Mouse (Mus musculus): Measurements from ENCODE around the gene Selenom.
A peak's percentile ranks its signal among the peaks of the same experiment; 100 is the strongest.

Gene Selenom

DNA sequence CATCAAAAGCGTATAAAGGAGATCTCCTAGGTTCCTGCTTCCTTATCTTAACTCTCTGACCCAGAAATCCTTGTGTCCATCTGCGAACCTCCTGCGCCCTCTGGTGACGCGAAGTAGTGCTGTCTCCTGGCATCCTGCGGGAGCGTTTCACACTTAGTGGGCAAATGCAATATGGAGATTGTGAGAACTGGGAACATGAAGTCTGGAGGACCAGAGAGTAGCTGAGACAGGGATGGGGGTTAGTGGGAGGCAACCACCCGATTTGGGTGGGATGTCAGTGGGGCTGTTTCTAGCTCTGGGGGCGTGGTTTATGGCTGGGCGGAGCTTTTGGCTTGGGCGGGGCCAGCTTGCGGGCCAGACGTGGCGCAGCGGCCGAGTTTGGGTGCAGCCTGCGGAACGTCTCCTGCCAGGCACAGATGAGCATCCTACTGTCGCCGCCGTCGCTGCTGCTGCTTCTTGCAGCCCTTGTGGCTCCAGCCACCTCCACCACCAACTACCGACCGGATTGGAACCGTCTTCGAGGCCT, at the start of gene Selenom:
Selenom (plus strand) TSS at position 156 of the 526 bp plus-strand sequence.
- DNase-seq, result peak; percentile 60 to 64

DNA sequence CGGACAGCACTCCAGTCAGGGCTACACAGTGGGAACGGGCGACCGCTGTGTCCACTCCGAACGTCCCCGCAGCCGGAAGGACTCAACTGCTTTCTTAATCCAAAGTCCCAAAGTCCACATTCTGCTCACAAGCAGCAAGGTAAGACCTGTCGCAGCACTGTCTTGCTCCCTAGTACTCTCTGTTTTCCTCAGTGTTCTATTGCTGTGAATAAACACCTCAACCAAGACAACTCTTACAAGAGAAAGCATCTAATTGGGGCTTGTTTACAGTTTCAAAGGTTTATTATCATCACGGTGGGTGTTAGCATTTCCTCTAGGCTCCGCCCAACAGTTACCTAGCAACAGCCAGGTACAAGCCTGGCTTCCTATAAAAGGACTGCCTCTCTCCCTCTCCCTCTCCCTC, 43.0 kb upstream of the Selenom start:
- DNase-seq, result no peak

DNA sequence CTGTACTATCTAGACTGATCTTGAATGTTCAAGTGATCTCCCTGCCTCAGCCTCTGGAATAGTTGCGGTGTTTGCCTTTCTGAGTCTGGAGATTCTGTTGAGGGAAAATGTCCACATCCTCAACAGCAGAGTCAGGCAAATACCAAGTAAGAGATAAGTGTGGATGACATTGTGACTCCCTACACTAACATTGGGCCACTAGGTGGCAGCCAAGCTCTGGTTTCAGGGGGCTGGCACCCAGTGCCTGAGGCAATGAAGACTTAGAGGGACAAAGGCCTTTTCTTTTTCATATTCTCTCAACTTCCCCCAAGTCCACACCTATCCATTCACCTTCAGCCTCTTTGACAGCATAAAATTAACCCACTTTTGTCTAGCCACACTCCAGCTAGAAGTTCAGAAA, 42.0 kb upstream of the Selenom start:
- peak; percentile 30 to 50 for DNase-seq

DNA sequence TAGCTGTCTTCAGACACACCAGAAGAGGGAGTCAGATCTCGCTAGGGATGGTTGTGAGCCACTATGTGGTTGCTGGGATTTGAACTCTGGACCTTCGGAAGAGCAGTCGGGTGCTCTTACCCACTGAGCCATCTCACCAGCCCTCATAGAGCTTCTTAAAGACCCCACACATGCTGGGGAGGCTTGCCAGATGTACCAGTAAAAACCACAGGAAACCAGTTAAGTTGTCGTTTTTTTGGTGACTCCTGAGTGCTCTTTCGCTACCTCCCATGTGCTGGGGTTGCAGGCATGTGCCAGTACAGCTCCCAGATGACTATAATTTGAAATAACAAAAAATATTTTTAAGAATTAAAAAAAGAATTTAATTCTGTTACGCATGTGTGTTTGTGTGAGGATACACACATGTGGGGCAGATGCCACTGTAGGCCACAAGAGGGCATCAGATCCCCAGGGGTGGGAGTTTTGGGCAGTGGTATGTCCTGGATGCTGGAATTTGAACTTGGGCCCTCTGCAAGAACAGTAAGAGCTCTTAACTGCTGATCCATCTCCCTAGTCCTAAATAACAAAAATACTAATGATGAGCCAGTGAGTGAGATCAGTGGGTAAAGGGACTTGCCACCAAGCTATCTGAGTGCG, 39.9 kb upstream of the Selenom start:
- DNase-seq, result no peak

DNA sequence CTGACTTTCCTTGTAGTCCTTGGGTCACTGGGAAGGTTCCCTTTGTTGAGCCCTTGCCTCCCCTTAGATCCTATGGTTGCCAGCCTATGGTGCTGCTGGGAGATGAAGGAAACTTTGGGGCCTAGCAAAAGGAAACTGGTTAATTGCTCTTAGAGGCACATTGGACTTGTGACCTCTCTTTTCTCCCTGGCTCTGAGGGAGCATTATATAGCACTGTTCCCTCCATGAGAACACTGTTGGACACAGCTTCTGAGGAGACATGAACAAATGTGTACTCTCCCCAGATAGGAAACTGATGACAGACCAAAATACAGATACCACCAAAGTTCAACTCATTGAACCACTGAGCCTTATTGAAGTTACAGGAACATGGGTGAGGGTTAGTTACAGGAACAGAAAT, 39.0 kb upstream of the Selenom start:
- no peak for DNase-seq

DNA sequence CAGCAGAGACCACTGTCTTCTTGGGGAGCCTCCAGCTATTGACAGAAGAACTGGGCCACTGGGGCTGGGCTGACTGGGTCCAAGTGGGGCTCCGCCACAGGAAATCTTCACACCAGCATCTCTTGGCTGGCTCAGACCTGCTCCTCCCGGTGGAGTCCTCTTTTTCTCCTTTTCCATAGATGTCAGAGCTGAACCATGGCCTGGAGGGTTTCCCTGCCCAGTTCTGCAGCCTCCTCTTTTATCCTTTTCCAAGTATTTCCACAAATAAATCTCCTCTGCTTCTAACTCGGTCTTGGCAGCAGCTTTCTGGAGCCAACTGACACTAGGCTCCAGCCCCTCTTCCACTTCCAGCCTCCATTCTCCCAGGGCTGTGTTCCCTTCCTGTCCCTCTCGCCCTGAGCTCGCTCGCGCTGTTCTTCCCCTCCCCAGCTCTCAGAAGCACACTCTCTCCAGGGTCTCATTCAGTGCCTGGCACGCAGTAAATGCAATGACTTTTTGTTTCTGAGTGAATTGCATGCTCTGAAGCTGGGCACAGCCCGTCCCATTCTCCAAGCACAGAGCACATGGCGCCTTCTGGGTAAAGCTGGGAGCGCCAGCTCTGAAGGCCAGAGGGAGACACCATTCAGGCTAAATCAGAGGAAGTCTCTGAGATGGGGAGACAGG, 30.4 kb upstream of the Selenom start:
- DNase-seq, result no peak

DNA sequence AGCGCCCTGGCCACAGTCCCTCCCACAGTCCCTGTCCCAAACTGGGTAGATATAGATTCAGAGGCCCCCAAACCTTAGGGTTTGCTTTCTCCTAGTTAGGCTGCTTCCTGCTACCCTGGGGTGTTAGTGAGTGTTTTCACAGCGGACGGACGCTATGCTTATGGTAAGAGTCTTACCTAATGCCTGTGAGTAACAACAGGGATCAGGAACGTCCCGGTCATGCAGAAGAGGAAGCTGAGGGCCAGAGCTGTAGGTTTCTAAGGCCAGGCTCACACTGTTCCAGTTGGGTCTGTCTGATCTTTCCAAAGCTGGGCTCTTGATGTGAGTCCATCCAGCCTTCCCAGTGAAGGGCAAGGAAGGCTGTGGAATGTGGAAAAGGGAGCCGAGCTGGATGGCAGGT, 28.1 kb upstream of the Selenom start:
- no peak for DNase-seq

DNA sequence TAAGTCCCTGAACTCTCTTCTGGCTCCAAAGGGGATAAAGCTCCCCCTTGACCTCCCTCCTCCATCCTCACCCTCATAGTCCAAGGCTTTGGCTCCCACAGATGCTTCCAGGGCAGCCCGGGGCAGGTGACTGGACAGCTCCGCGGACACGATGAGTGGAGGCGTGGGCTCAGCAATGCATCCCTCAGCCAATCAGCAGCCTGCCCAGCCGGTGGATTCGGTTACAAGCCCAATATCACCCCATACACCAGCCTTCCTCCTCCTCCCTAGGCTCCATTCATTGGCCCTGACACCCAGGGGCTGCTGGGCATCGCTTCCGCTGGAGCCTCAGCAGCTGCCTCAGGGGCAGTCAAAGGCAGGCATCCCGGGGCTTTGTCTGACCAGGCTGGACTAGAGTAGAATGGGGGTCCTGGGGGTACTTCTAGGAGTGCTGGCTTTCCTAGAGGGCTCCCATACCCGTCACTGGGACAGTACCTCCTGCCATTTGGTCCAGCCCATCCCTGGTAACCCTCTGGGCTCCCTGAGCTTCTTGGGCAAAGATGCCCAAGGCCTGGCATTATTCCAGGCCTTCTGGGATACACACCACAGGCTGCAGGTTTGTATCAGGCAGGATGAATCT, 26.4 kb upstream of the Selenom start, which contains the start of gene Pla2g3:
Pla2g3 (plus strand) TSS at position 333 of the 619 bp plus-strand sequence.
- no peak for DNase-seq

DNA sequence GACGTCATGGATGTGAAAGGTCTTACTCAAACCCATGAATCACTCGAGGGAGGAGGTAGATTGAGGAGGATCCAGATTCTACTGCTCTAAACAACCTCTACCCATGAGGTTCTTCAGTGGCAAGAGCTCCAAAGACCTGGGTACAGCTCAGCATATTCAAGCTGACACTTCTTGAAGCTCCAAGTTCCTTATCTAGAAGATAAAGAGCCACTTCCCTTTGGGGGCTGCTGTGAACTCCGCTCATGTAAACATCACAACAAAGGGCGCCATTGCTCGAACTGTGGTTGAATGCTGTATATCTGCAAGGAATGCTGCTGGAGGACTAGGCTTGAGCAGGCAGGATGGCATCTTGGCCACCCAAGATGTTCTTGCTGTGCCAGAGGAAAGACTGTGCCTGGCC, 25.4 kb upstream of the Selenom start:
- DNase-seq, result no peak

DNA sequence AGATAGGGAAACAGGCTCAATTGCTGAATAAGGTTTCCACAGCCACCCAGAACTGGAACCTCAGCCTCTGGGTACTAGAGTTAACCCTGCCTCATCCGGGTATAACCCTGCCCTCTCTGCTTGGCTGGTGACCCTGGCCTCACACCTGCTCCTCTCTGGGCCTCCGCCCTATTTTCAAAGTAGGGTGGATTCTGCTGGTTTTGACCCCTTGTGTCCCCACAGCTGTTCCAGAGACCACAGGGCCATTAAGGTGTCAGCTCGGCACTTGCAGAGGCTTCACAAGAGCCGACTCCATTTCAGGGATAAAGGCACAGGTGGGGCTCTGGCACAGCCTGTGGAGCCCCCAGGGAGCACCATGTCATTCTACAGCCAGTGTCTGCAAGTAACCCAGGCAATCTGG, 21.7 kb upstream of the Selenom start:
- no peak for DNase-seq

DNA sequence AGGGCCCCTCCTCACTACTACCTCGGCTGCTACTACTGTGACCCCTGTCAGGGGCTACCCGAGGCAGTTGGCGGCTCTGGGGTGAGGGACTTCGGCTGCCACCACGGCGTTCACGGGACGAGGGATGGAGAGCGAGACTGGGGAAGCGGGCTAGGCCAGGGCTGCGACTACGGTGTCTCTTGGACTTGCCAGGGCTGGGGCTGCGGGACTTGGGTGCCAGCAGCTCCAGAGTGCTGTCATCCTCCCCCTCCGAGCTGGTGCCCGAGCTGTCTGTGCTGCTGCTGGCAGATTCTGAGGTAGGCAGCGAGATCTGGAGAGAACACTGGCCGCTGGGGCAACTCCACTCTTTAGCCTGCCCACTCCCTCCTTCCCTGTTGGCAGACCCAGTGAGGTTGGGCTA, 19.6 kb upstream of the Selenom start:
- no peak for DNase-seq

DNA sequence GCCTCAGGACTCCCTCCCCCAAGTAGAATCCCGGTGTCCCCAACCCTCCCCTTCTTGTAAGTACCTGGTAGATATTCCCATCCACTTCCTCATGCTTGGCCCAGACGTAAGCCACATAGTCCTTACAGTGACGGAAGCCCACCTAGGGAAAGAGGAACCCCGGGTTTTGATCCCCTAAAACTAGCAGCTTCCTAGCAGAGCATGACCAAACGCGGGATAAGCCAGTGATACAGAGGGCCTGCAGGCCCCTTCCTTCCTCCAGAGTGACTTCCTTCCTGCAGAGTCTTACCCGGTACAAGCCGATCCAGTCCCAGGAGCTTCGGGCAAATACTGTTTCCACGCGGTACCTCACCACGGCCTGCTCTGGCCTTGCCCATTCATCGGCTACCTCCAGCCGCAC, 19.0 kb upstream of the Selenom start:
- no peak for DNase-seq

DNA sequence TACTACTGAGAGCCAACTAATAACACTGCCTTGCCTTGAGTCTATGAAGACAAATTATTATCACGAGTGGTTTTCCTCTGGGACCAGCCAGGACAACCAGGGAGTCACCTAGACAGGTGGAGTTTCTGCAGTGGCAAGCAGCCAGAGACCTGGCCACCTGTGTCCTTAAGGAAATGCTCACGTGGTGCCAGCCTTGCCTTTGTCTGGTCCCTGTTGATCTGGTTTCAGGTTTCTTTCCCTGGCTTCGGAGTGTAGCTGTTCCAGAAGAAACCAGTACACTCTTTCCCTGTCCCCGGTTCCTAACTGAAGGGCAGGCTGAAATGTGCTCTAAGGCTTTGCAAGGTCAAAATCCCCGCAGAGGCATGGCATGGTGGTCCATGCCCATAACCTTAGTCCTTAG, 17.7 kb upstream of the Selenom start:
- no peak for DNase-seq

DNA sequence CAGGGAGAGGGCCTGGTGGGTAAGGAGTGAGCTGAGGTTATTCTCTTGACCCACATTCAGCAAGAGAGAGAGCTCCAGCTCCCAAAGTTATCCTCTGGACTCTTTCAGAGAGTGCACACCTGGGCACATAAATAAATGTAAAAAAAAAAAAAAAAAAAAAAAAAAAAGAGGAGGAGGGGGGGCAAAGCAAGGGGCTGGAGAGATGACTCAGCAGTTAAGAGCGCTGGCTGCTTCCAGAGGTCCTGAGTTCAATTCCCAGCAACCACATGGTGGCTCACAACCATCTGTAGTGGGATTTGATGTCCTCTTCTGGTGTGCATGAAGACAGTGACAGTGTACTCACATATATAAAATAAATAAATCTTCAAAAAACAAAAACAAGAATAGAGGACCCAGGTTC, 17.2 kb upstream of the Selenom start:
- DNase-seq, result no peak

DNA sequence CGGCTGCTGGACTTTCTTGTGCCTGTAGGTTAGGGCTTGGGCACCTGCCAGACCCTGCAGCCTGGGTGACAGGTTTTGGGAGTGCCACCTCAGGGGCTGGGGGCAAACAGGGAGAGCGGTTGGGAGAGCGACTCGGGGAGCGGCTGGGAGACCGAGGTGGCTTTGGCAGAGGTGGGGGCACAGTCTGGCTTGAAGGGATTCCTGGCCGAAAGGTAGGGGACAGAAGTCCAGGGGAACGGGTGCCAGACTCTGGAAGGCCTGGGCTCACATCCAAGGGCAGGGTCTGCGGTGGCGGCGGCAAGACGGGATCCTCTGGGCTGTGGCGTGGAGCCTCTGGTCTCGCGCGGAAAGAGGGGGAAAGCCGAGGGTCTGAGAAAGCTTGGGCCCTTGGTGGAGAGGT, 12.4 kb upstream of the Selenom start:
- DNase-seq, result no peak

DNA sequence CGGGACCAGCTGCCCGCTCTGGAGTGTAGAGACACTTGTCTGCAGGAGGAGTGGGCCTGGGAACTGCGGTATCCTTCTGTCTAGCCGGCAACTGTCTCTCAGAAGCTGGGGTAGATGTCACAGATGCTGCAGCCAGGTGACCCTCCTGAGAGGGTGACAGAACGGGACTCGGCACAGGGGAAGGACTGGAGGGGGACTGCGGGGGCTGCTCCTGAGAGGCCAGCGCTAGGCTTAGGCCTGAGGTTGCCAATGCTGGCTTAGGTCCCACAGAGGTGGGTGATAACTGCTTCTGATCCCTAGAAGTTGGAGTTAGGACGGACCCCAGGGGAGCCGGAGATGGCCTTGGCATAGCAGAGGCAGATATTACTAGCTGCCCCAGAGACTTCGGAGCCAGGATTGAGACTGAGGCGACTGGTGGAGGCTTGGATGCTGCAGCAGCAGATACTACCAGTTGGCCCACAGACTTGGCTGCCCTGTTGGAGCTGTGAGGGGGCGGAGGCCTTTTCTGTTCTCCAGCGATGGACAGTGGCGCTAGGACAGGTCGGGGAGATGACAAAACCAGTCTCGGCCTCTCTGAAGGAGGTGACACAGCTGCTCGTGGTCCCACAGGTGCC, 11.9 kb upstream of the Selenom start:
- no peak for DNase-seq

DNA sequence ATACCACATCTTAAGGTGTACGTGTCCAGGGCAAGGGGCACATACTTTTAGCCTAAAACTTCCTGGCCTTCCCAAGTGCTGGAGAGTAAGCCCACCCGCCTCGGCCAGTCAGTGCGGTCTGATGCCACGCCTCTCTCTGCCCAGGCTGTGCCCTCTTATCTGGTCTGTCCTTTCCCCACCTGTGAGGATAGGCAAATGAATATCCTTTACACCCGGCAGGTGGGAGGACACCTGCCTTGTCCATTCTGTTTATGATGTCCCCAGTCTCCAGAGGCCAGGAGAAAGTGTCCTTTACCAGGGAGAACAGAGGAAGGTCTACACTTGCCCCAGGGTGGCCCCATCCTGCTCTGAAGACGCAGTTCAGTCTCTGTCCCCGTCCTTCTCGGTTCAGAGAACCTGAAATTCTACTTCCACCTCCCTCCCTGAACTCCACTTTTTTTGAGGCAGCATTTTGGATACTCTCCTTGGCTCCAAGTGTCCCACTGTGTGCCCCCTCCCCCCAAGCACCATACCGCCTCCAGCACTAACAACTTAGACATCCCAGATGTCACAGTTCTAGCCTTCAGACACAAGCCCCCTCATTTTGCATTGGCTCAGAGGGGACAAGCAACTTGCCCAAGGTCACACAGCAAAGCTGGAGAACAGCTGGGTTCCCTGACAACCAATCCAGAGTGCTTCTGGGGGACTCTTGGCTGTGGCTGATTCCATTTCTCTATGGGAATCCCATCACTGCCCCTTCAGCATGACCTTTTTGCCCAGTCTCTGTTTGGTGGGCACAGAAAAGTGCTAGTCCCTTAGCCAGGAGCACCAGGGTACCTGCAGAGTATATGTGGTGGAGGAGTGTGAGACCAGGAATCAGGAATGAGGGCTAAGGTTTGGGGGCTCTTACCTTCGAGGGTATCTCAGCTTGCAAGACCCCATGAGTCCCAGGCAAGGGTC, 10.5 kb upstream of the Selenom start:
- DNase-seq, result no peak

DNA sequence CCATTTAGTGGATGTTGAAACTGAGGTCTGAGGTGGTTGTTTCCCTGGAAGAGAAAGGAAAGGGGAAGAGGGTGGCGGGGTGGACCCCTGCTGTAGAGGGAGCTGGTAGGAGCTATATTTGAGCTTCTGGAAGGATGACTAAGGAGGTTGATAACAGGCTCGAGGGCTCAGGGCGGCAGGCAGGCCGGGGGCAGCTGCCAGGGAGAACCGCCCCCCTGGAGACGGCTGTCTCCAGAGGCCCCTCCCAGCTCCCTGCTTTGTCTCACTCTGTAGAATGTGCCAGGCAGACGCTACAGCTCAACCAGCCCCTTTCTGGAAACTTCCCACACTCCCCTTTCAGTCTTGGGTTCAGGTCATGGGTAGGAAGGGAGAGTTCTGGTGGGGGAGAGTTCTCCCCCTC, 6.3 kb upstream of the Selenom start:
- no peak for DNase-seq

DNA sequence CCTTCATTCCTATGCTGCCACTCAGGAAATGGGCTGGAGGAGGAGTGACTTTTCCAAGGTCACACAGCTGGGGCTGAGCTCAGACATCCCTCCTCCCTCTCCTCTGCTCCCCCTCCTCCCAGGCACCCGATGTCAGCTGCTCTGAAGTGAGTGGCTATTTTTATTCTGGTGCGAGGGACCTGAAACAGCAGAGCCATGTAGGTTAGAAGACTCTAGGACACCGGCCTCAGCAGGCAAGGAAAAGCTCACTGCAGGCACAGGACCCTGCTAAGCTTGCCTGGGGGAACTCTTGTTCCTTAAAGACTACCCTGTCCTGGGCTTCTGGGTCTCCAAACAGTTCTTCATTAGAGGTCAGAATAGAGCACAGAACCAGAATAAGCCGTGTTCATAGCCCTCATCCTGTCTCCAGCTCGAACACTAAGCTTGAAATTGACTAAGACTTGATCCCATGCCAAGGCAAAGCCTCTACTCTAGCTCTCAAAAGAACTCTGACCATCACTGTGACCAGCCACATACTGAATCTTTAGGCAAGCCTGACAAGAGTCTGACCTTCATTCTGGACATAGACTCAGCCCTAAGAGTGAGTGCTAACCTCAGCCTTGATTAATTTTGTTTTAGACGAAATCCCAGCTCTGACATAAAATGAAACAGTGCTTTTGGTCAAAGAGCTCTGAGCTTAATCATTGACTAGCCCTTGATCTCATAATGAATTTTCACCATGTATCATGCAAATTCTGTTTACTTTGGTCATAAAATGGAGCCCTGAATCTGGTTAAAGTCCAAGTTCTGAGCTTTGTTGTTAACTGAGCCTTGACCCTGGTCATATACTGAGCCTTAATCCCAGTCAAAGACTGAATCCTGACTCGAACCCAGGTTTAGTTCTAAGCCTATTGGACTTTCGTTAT, 5.1 kb upstream of the Selenom start:
- no peak for DNase-seq

DNA sequence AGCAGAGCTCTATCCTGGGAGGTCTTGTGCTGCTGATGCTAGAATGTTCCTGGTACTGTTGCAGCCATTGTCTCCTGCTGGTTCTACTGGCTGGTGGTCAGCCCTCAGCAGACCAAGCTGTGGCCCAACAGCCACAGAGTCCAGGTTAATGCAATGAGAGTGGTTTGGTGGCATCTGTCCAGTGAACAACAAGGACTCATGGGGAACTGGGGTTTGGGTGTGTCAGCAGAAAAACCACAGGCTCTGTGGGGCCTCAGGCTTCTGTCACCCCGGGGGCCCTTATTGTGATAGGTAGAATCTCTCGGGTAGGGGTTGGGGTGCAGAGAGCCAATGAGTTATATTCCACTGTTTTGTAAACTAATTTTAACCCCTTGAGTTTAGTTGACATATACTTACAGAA, 4.2 kb upstream of the Selenom start:
- no peak for DNase-seq

DNA sequence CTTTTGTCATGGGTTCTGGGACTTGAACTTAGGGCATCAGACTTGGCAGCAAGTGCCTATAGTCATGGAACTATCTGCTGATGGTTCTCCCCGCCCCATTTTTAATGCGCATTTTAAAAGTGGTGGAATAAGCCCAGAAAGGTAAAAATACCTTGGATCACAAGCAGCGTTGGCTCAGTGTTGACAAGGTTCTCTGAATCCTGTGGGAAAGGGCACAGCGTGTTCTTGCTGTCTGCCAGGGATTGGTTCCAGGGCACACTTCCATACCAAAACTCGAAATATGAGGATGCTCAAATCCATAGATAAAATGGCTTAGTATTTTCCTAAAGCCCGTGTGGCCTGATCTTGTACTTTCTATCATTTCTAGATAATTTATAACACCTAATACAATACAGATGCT, 1.2 kb upstream of the Selenom start:
- DNase-seq, result no peak

All from thymus, adult 18-20 months (tissue).